Mouse (Mus musculus) neutrophil, adult 59 days (primary cell): ENCODE measurements around the gene Olfr610. TPM values are rescaled to one million over a fixed set of nuclear protein-coding genes. Genes with fewer than 3 reads are reported as not detected.

Experiments used
- total RNA-seq, 2 experiments: library from RNA; stranded (reverse); gene quantifications; 1 replicate in 1 of 2; 2 replicates in 1 of 2; pipeline ENCODE4 v1.2.4; 2023

The Olfr610 gene
- not detected for total RNA-seq

GRCm38 (mm10) chr7:103512022-103512421 lies at the start of gene Olfr610:
Gene Olfr610 (minus strand): TSS chr7:103512122.

GRCm38 (mm10) chr7:103555779-103556178 lies 43.9 kb upstream of the Olfr610 start, which contains the start of gene Olfr615:
Gene Olfr615 (plus strand): TSS chr7:103556079.

GRCm38 (mm10) chr7:103547774-103548173 lies 35.9 kb upstream of the Olfr610 start, which contains the start of gene Olfr613:
Gene Olfr613 (plus strand): TSS chr7:103548074.

GRCm38 (mm10) chr7:103542617-103543016 lies 30.7 kb upstream of the Olfr610 start, which contains the start of gene Olfr612:
Gene Olfr612 (minus strand): TSS chr7:103542717.

GRCm38 (mm10) chr7:103520746-103521145 lies 8.8 kb upstream of the Olfr610 start, which contains the start of gene Olfr611:
Gene Olfr611 (minus strand): TSS chr7:103520846.

GRCm38 (mm10) chr7:103497962-103498361 lies 14.0 kb downstream of the Olfr610 start, which contains the start of gene Olfr609:
Gene Olfr609 (minus strand): TSS chr7:103498062.

GRCm38 (mm10) chr7:103469577-103469976 lies 42.3 kb downstream of the Olfr610 start, which contains the start of gene Olfr608:
Gene Olfr608 (plus strand): TSS chr7:103469877.

Other genes starting within 250 kb of the Olfr610 start
- gene Olfr596, start 206.5 kb downstream of the Olfr610 start, total RNA-seq = not detected
- gene Olfr597, start 195.8 kb downstream of the Olfr610 start, total RNA-seq = not detected
- gene Olfr598, start 188.6 kb downstream of the Olfr610 start, total RNA-seq = not detected
- gene Olfr599, start 176.2 kb downstream of the Olfr610 start, total RNA-seq = not detected
- not detected for gene Olfr600, start 162.5 kb downstream of the Olfr610 start, total RNA-seq
- gene Olfr601, start 149.5 kb downstream of the Olfr610 start, total RNA-seq = not detected
- gene Olfr603, start 125.9 kb downstream of the Olfr610 start, total RNA-seq = not detected
- not detected for gene Usp17lc, start 97.0 kb downstream of the Olfr610 start, total RNA-seq
- gene Olfr605, start 66.7 kb downstream of the Olfr610 start, total RNA-seq = not detected
- gene Olfr606, start 63.1 kb downstream of the Olfr610 start, total RNA-seq = not detected
- gene Olfr607, start 48.0 kb downstream of the Olfr610 start, total RNA-seq = not detected
- not detected for gene Olfr608, start 42.2 kb downstream of the Olfr610 start, total RNA-seq
- gene Olfr609, start 14.1 kb downstream of the Olfr610 start, total RNA-seq = not detected
- gene Olfr611, start 8.7 kb upstream of the Olfr610 start, total RNA-seq = not detected
- not detected for gene Olfr612, start 30.6 kb upstream of the Olfr610 start, total RNA-seq
- not detected for gene Olfr613, start 36.0 kb upstream of the Olfr610 start, total RNA-seq
- not detected for gene Olfr615, start 44.0 kb upstream of the Olfr610 start, total RNA-seq
- gene Olfr616, start 57.0 kb upstream of the Olfr610 start, total RNA-seq = not detected
- not detected for gene Olfr617, start 60.9 kb upstream of the Olfr610 start, total RNA-seq
- not detected for gene Olfr618, start 78.0 kb upstream of the Olfr610 start, total RNA-seq
- gene Olfr619, start 88.5 kb upstream of the Olfr610 start, total RNA-seq = not detected
- gene Olfr620, start 100.4 kb upstream of the Olfr610 start, total RNA-seq = not detected
- not detected for gene Olfr622, start 130.6 kb upstream of the Olfr610 start, total RNA-seq
- not detected for gene Olfr623, start 151.6 kb upstream of the Olfr610 start, total RNA-seq
- under 1 TPM in 1 of 2 experiments, not detected in 1; 0.07 TPM for gene Olfr624, start 159.1 kb upstream of the Olfr610 start, total RNA-seq
- gene Olfr625-ps1, start 170.6 kb upstream of the Olfr610 start, total RNA-seq = not detected
- not detected for gene Olfr243, start 202.5 kb upstream of the Olfr610 start, total RNA-seq
- not detected for gene Olfr628, start 218.3 kb upstream of the Olfr610 start, total RNA-seq
- gene Olfr629, start 232.8 kb upstream of the Olfr610 start, total RNA-seq = not detected
- gene Olfr630, start 245.2 kb upstream of the Olfr610 start, total RNA-seq = not detected